Mouse (Mus musculus) brain, adult 10 weeks (tissue): Measurements from ENCODE around the gene Olfr3. TPM values are rescaled to one million over a fixed set of nuclear protein-coding genes. Genes with fewer than 3 reads are reported as not detected.

ENCODE experiments used
- polyA plus RNA-seq: library from polyadenylated mRNA; stranded (reverse); fragments of 350-450 nt; fragmentation: Illumina TruSeq; extraction: RNeasy Lipid Tissue Mini Kit (QIAGEN cat#74804); gene quantifications from one replicate; pipeline ENCODE4 v1.2.3, GENCODE M21; 2015; ENCODE audit warnings: low read depth, low replicate concordance

Olfr3 gene
- polyA plus RNA-seq = not detected

DNA sequence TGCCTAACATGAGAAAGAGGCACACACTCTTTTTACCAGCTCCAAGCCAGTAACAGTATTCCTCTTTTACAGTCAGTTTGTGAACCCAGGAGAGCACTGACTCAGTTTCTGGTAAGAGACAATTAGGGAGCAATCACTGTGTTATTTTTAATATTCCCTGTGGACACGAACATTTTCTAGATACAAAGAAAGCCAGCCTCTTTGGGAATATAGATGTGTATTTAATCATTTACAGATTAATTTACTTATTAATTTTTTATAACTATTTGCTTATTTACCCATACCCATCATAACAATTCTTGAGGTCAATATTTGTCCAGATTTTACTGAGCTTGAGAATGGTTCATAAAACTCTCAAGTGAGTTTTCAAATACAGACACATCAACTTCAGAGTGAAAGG, at the start of gene Olfr3:
TSS of gene Olfr3 (minus strand) at position 101 of the 400 bp plus-strand sequence.

DNA sequence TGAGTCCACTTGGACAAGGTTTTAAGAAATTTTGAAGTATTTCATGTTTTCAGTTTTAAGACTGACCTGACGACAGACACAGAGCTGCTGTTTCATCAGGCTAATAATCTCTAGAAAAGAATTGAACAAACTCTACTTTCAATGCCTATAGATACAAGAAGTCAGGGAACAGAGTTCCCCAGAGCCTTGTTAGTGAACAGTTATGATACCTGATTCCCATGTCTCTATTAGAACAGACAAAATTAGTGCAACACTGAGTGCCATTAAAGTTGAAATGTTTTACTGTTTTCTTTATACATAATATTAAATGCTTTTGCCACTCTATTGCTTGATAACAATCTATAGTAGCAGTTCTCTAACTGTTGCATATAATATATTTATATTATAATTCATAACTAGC, 45.7 kb upstream of the Olfr3 start, which contains the start of gene Olfr351:
TSS of gene Olfr351 (minus strand) at position 101 of the 400 bp plus-strand sequence.

DNA sequence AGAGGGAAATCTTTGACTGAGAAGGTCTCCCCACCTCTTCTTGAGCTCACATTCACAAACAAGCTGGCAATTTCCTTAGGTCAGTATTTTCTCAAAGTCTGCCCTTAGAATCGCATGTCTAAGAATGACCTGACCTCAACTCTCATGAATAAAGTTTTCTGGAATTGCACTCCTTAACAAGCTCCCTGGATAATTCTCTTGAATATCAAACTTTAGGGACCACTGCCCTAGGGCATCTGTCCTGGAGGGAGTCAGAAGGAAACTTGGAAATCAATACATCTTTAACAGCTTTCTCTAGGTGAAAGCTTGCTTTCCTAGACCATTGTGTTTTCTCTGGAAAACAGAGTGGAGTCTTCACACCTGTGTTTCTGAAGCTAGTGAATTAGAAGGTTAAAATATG, 29.2 kb upstream of the Olfr3 start, which contains the start of gene Olfr350:
TSS of gene Olfr350 (plus strand) at position 301 of the 400 bp plus-strand sequence.

DNA sequence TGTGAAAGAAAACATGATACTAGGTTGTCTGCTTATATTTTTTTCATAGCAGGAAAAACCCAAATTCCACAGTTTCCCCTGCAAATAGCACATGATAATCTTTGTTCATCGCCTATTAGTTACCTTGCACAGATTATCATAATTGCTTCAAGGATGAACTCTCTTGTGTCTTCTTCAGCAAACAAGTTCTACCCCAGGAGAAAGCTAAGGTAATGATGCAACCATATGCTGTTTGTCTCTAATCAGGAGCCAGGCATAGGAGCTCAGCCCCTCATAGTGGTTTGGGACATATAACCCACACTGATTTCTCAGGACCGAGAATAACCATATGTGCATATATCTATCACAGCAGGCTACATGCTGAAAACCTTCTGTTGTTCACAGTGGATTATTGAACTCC, 26.6 kb downstream of the Olfr3 start, which contains the start of gene Olfr50:
TSS of gene Olfr50 (plus strand) at position 301 of the 400 bp plus-strand sequence.

DNA sequence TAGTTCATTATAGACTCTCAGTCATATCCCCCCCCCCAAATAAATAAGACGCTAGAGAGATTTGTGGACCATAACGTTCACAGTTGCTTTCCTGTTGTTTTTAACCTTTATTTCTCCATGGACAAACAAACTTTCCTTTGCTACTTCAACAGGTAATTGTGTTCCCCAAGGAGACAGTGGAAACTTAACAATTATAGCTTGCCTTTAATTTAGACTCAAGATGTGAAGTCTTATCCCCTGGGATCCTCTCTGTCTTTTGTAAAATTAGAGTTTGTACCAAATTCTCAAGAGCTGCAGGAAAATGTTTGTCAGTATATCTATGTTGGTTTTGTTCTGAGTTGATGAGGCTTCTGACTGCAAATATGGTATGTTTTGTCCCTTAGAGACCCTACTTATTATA, 32.9 kb downstream of the Olfr3 start, which contains the start of gene Olfr348:
TSS of gene Olfr348 (plus strand) at position 301 of the 400 bp plus-strand sequence.

Other genes with a start within 250 kb of the Olfr3 start
- not detected for gene Olfr345, start 177.0 kb downstream of the Olfr3 start, polyA plus RNA-seq
- gene Olfr346, start 131.2 kb downstream of the Olfr3 start, polyA plus RNA-seq = not detected
- not detected for gene Olfr347, start 85.1 kb downstream of the Olfr3 start, polyA plus RNA-seq
- gene Olfr348, start 32.8 kb downstream of the Olfr3 start, polyA plus RNA-seq = not detected
- gene Olfr50, start 26.5 kb downstream of the Olfr3 start, polyA plus RNA-seq = not detected
- gene Olfr350, start 29.3 kb upstream of the Olfr3 start, polyA plus RNA-seq = not detected
- gene Olfr351, start 45.6 kb upstream of the Olfr3 start, polyA plus RNA-seq = not detected
- gene Olfr352, start 51.4 kb upstream of the Olfr3 start, polyA plus RNA-seq = not detected
- gene Olfr353, start 75.9 kb upstream of the Olfr3 start, polyA plus RNA-seq = not detected
- gene Olfr354, start 88.6 kb upstream of the Olfr3 start, polyA plus RNA-seq = not detected
- not detected for gene Olfr355, start 111.9 kb upstream of the Olfr3 start, polyA plus RNA-seq
- not detected for gene Olfr356, start 120.1 kb upstream of the Olfr3 start, polyA plus RNA-seq
- not detected for gene Olfr357, start 176.8 kb upstream of the Olfr3 start, polyA plus RNA-seq
- gene Olfr358, start 192.3 kb upstream of the Olfr3 start, polyA plus RNA-seq = not detected
- gene Olfr360, start 248.7 kb upstream of the Olfr3 start, polyA plus RNA-seq = not detected